Mouse (Mus musculus): ENCODE measurements at regions not wholly inside any gene's neighbourhood (a gene's known extent, or its start where the extent isn't known, plus 50 kb on each side); places are given as distances from the start of the nearest gene placed in this dataset.

DNA sequence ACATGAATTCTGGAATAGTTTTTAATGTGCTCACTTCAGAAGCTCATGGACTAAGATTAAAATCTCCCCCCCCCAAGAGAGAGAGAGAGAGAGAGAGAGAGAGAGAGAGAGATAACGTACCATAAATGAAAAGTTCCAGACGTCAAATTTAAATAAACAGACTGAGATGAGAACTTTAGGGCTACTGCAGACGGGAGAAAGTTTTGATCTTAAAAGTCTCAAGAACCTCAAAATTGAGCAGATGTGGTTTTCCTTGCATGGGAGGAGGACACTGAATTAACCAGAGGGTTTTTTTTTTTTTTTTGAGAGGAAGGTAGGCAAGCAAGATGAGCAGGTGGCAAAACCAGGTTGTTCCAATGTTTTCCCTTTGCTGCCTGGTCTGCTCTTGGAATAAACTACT is 108.0 kb upstream of the 4933412E24Rik start:
- no peak for TF ChIP-seq CTCF (IDR thresholded peaks at IDR 0.05; ENCODE audit: control insufficient read depth, insufficient read depth, low read length)
- no peak for TF ChIP-seq POLR2A (IDR thresholded peaks at IDR 0.05; ENCODE audit: borderline replicate concordance, control insufficient read depth, low read depth, low read length)
